Mouse (Mus musculus) urinary bladder, postnatal 14 days (tissue): Measurements from ENCODE around the gene Arhgap24.
"Not testable (repeated sequence)": the region's sequence is repeated elsewhere in the genome, so short reads cannot be mapped to it uniquely, and the experiment has no call there.

Source experiments
- DNase-seq: peaks from one replicate; pipeline ENCODE4 v3.0.0; 2021; ENCODE audit warnings: low spot score

Arhgap24 gene

DNA sequence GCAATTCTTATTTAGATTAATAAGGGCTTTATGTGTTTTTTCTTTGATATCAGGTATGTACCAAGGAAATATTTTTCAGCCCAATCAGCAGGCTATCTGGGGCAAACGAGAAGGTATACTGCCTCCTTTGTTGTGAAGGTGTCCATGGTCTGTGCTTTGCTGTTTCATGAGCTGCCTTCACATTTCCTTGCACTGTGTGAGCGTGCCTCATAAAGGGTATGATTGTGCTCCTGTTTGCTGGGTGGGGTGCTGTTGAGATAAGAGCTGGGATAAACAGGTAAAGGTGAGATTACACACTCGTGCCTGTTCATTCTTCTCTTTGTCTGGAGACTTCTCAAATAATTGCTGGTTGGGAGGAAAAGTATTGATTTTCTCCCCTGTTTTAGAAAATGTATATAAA is 320.3 kb downstream of the Arhgap24 start:
- DNase-seq = no peak

- no peak for DNase-seq
Measured at GRCm38 (mm10) chr5:102802833-102803232, 321.6 kb downstream of the Arhgap24 start.

GRCm38 (mm10) chr5:102803675-102804074 is 322.5 kb downstream of the Arhgap24 start:
- no peak for DNase-seq

DNA sequence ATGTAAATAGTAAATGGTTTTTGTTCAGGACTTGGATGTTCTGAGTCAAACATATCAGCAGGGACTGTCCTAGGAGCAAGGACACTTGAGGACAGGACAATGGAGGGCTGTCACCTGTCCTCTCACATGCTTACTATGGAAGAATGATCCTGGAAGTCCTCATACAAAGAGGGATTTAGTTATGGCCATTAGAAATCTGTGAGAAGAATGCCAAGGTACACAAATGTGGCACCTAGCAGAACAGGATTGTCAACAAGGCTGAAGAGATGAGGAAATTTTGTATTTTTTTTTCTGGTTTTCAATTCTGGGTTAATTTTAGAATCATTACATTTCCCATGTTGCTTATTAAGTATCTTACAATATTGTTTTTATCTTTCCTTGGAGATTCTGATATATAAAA is 326.3 kb downstream of the Arhgap24 start:
- DNase-seq = no peak

GRCm38 (mm10) chr5:102810366-102810957 is 329.3 kb downstream of the Arhgap24 start:
- no peak for DNase-seq

DNA sequence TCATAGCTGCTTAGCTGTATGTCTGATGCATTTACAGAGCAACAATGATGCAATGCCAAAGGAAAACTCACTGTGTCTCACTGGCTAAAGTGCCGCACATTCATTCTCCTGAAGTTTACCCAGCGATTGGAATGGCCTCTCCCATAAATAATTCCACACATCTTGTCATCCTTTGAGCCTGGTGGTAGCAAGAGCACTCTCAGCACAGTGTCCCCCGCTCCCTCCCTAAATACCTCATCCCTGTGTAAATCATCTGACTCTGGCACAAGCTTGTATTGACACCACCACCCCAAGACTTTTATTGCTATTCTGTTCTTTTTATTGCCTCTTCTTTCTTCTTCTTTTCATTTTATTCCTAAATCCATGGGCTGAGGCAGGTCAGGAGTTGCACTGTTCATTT is 332.1 kb downstream of the Arhgap24 start:
- DNase-seq = no peak

DNA sequence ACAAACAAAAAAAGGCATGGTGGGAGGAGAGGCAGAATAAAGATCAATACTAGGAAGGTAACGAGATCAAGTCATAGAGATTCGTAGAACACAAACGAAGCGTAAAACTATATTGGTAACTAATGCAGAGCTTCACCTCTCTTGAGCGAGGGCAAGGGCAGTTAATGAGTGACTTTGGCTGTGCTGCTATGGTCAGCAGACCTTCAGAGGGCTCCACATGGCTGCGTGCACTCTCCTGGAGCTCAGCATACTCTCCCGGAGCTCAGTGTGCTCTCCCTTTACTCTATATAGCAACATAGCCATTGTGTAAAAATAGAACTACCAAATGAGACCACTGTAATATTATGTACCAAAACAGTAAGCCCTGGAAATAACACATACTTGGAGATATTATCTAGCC is 336.4 kb downstream of the Arhgap24 start:
- no peak for DNase-seq

GRCm38 (mm10) chr5:102825538-102825937 is 344.3 kb downstream of the Arhgap24 start:
- peak; percentile 69 for DNase-seq

DNA sequence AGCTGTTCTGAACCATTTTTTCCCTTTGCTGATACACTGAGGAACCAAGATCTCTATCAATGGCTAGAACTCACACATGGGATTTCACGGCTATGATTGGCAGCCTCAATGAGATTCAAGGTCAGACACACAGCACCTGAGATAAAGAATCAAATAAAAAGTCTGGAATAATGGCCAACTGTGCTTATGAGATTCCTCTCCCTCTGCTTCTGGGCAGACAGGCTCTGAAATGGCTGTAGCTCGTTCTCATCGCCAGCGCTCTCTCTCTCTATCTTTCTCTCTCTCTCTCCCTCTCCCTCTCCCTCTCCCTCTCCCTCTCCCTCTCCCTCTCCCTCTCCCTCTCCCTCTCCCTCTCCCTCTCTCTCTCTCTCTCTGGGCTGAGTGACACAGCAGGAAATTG is 357.9 kb downstream of the Arhgap24 start:
- DNase-seq = no peak

- DNase-seq = no peak
Measured at GRCm38 (mm10) chr5:102843934-102844709, 362.9 kb downstream of the Arhgap24 start.

- peak; percentile 87 for DNase-seq
Measured at GRCm38 (mm10) chr5:102844731-102845598, 363.8 kb downstream of the Arhgap24 start.

DNA sequence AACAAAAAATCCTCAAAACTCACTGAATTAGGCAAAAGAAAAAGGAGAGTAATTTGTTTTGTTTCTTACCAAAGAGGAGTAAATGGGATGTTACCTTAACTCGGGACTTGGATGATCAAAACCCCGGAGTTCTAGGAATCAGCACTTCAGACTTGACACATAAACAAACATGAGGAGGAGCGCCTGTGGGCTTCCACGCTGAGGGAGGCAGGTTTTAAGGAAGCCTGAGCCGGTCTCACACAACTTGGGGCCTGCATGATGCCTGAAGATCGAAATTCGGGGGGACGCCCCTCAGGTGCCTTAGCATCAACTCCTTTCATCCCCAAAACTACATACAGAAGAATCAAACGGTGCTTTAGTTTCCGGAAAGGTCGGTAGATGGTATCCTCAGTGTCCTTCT is 364.6 kb downstream of the Arhgap24 start:
- DNase-seq = no peak

DNA sequence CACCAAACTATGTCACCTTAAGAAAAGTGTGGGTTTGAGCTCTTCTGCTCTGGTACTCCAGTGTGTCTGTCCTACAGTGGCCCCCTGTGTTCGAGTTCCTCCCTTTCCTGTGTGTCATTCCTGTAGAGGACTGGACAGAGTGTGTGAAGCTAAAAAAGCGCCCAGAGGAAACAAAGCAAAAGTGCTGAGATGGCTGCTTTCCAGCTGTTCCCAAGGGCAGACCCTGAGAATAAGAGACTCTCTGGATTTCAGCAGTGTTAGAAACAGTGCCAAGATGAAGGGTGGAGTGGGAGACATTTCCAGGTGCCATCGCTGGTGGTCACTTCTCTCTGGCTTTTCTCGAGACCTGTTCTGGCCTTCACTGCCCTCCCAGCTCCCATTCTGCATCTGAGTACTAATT is 366.7 kb downstream of the Arhgap24 start:
- DNase-seq = no peak

GRCm38 (mm10) chr5:102851761-102852160 is 370.6 kb downstream of the Arhgap24 start:
- no peak for DNase-seq

DNA sequence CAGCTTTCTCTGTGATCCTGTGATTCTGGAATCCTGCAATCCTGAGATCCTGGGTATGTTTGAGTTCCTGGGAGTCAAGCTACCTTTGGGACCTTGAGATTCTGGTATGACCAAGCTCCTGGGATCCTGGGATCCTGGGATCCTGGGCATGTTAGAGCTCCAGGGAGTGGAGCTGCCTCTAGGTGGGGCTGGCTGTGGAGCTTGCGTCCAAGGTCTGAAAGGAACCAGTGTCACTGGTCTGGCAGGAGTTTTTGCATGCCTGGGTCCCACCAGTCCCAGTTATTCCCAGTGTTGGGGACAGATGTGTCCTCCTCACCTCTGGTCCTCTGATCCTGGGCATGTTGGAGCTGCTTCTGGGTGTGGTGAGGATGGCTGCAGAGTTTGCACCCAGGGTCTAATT is 372.6 kb downstream of the Arhgap24 start:
- DNase-seq = peak; percentile 30

DNA sequence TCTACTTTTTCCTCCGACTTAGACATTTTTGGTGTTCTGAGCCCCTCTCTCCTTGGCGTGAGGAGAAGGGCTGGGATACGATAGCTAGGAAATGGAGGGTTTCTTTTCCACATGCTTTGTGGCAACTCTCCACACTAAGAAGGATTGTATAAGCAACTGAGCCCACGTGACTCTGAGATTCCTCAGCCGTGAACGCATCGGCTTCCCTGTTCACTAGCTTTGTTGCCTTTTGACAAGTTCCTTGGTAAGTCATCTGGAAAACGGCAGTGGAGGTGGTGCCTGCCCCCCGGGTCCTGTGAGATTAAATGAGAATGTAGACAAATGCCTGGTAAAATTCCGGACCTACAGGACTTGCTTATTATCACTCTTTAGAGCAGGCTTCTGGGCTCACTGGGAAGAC is 374.6 kb downstream of the Arhgap24 start:
- no peak for DNase-seq

DNA sequence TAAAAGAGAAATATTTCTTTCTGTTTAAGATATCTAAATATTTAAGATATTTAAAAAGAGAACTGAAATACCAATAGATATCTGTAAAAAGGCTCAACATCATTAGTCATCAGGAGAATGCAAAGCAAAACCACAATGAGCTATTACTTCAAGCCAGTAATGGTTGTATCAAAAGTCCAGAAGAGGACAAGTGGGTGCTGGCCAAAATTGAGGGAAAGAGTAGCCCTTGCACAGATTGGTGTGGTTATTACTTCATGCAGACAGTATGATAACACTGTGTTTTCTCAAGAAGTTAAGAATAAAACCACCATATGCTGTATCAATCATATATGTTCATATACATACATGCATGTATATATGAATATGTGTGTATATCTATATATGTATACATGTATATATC is 376.9 kb downstream of the Arhgap24 start:
- no peak for DNase-seq

GRCm38 (mm10) chr5:102859749-102860148 is 378.6 kb downstream of the Arhgap24 start:
- peak; percentile 59 for DNase-seq

DNA sequence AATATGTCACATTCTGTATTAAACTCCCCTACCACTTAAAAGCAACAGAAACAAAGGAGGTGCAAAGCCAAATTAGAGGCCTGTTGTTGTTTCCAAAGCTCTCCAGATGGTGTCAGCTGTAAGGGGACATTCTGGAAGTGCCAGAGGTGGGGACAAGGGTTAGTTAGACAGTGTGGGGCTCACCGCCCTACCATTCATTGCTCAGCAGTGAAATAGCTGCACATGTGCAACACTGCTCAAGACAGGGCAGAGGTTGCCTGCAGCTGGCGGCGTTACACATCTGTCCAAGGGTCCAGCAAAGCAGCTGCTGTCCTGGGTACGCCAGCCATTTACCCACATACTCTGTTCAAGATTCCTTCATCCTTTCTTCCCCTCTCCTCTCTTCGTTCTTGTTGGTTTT is 387.0 kb downstream of the Arhgap24 start:
- DNase-seq = no peak

DNA sequence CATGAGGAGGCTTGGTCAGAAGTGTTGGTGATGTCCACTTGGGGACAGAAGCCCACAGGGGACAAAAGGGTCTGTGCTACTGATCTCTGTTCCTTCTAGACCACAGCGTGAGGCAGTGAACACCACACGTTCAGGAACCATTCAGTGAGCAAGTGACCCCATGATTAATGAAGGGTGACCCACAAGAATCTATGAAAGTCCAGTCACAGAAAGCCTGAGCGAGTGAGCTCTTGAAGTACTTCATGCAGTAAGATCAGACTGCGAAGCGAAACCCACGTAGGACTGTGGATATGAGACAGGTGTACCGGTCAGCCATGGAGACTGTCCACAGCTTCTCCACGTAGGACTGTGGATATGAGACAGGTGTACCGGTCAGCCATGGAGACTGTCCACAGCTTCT is 391.8 kb downstream of the Arhgap24 start:
- not testable (repeated sequence) for DNase-seq

GRCm38 (mm10) chr5:102874605-102875298 is 393.6 kb downstream of the Arhgap24 start:
- peak; percentile 65 for DNase-seq

- no peak for DNase-seq
Measured at GRCm38 (mm10) chr5:102875628-102876027, 394.4 kb downstream of the Arhgap24 start.
